Mouse (Mus musculus): ENCODE measurements around the gene Tecta.

GRCm38 (mm10) chr9:42296297-42296922 lies 103.3 kb downstream of the Tecta start:
- TF ChIP-seq CTCF (IDR thresholded peaks at IDR 0.05; ENCODE audit: control insufficient read depth, insufficient read depth, low read length) = no peak
- TF ChIP-seq POLR2A (IDR thresholded peaks at IDR 0.05; ENCODE audit: borderline replicate concordance, control insufficient read depth, low read depth, low read length) = no peak
